Mouse (Mus musculus) limb, embryonic 14.5 days (tissue): Measurements from ENCODE around the gene Tdrd9. TPM values are rescaled to one million over a fixed set of nuclear protein-coding genes. Genes with fewer than 3 reads are reported as not detected.

Experiments
- ATAC-seq: fragments of 200-750 bp; cut with Nextera tagmentation; 2 replicates; pipeline ENCODE4 v1.8.0; 2017; ENCODE audit warnings: low read depth, moderate number of reproducible peaks, moderate TSS enrichment; ENCODE audit not compliant: low FRiP score
- DNase-seq: peaks from one replicate; pipeline ENCODE4 v3.0.0-alpha.2; 2015; ENCODE audit warnings: low spot score
- H3K27ac ChIP-seq: fragments of 300-500 bp; sonication (generic); replicated peaks from 2 replicates; pipeline ENCODE4 v1.5.1; 2014; ENCODE audit warnings: low read depth, mild to moderate bottlenecking, low read length, moderate library complexity, mixed read lengths
- H3K27me3 ChIP-seq: fragments of 300-500 bp; sonication (generic); 2 replicates; pipeline ENCODE4 v1.6.1; 2014; ENCODE audit warnings: low read length, mixed read lengths; ENCODE audit not compliant: control insufficient read depth, insufficient read depth
- H3K36me3 ChIP-seq: fragments of 300-500 bp; sonication (generic); 2 replicates; pipeline ENCODE4 v1.6.1; 2014; ENCODE audit warnings: mild to moderate bottlenecking, low read length, moderate library complexity, mixed read lengths; ENCODE audit not compliant: control insufficient read depth, insufficient read depth
- H3K4me1 ChIP-seq: fragments of 300-500 bp; sonication (generic); 2 replicates; pipeline ENCODE4 v1.6.1; 2014; ENCODE audit warnings: antibody characterized with exemption, low read length, mixed read lengths; ENCODE audit not compliant: control insufficient read depth, insufficient read depth
- H3K4me2 ChIP-seq: fragments of 300-500 bp; sonication (generic); replicated peaks from 2 replicates; pipeline ENCODE4 v1.6.1; 2014; ENCODE audit warnings: low read depth, mild to moderate bottlenecking, low read length, moderate library complexity; ENCODE audit not compliant: severe bottlenecking
- H3K4me3 ChIP-seq: fragments of 300-500 bp; sonication (generic); replicated peaks from 2 replicates; pipeline ENCODE4 v1.5.1; 2014; ENCODE audit warnings: low read length
- H3K9ac ChIP-seq: fragments of 300-500 bp; sonication (generic); 2 replicates; pipeline ENCODE4 v1.6.1; 2014; ENCODE audit warnings: mild to moderate bottlenecking, low read depth, low read length, moderate library complexity; ENCODE audit not compliant: severe bottlenecking
- H3K9me3 ChIP-seq: fragments of 300-500 bp; sonication (generic); 2 replicates; pipeline ENCODE4 v1.6.1; 2016; ENCODE audit warnings: low read length; ENCODE audit not compliant: control insufficient read depth
- POLR2A ChIP-seq: fragments of 200-500 bp; IDR thresholded peaks from 2 replicates; pipeline ENCODE4 v1.8.0; 2012; ENCODE audit warnings: inconsistent platforms, mild to moderate bottlenecking, moderate library complexity, borderline replicate concordance; ENCODE audit not compliant: insufficient read depth, insufficient read length; ENCODE audit errors: extremely low read depth
- WGBS: fragments of 180-500 bp; shearing (Covaris S2); extraction: QIAGEN DNeasy Blood & Tissue Kit; methylation state at CpG from one replicate; pipeline ENCODE4 v1.1.7; 2014; 5-methylcytosine and 5-hydroxymethylcytosine counted together
- polyA plus RNA-seq, 2 experiments: library from polyadenylated mRNA; depleted of rRNA in 1 of 2; stranded (reverse) in 1 of 2; unstranded in 1 of 2; fragments of >200 nt; fragmentation: Nextera tagmentation in 1 of 2; extraction: Ambion mirVana in 1 of 2; gene quantifications; 2 replicates each; pipeline versions ENCODE4 v1.2.1 to v1.2.3; 2012 to 2014

Tdrd9 gene
- polyA plus RNA-seq, 2 experiments, result 0.23 to 0.78 TPM

DNA sequence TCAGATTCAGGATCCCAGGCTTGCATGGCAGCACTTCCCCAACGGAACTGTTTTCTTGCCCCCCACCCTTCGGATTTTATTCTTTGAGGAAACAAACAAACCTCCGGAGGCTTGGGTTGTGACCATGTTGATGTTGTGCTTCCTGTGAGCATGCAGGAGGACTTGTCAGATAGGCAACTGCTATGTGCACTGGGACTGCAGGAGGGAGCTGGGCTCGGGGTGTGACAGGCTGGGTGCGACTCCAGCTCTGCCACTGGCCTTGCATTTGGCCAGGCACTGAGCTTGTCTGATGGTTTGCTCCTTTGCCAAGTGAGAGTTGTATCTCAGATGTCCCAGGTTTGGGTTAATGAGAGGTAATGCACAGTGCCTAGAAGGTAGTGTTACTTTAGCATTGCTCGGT, 6.9 kb downstream of the Tdrd9 start:
- H3K9ac ChIP-seq, result no peak overlapping the region
- no peaks in the 10 kb centered on the region for H3K27me3 ChIP-seq
- H3K4me2 ChIP-seq, result no peak overlapping the region
- no peak overlapping the region for H3K27ac ChIP-seq
- no peak overlapping the region for H3K4me3 ChIP-seq
- DNase-seq, result no peak
- no peaks in the 10 kb centered on the region for H3K36me3 ChIP-seq
- no peak for TF ChIP-seq POLR2A
- peaks cover 12% of the 10 kb centered on the region for H3K4me1 ChIP-seq
- no peak for ATAC-seq
- no peaks in the 10 kb centered on the region for H3K9me3 ChIP-seq
- 79% methylated on average over 6 of the region's 6 CpGs for WGBS

DNA sequence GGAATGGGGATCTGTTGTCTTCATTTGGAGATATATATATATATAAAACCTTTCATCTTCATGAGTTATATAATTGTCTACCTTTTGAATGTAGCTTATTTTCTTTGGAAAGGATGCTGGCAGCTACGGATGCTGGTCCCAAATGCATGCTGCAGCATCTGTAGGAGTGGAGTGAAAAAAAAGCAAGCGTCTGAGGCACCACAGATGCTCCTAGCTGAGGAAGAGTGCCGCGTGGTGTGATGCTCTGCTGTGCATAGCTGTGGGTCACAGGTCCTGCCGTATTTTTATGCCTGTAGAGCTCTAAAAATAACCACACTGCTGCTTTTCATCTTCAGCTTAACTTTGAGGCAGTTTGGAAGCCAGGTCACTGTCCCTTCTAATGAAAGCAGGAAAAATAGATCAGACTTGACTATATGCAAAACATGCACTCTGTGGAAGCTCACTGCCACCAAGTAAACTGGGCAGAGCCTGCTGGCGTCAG, 9.6 kb downstream of the Tdrd9 start, which contains the start of gene Rd3l:
Gene Rd3l, minus strand, starts transcription at position 431 of the 481 bp plus-strand sequence.
- DNase-seq, result no peak
- 69% methylated on average over 6 of the region's 6 CpGs for WGBS
- H3K4me2 ChIP-seq, result no peak within 1 kb of the TSS
- peaks cover 12% of the 10 kb centered on the region for H3K4me1 ChIP-seq
- no peak within 1 kb of the TSS for H3K27ac ChIP-seq
- H3K9me3 ChIP-seq, result no peaks in the 10 kb centered on the region
- H3K4me3 ChIP-seq, result no peak within 1 kb of the TSS
- no peak within 1 kb of the TSS for H3K9ac ChIP-seq
- H3K27me3 ChIP-seq, result no peaks in the 10 kb centered on the region
- TF ChIP-seq POLR2A, result no peak
- H3K36me3 ChIP-seq, result no peaks in the 10 kb centered on the region
- ATAC-seq, result no peak

DNA sequence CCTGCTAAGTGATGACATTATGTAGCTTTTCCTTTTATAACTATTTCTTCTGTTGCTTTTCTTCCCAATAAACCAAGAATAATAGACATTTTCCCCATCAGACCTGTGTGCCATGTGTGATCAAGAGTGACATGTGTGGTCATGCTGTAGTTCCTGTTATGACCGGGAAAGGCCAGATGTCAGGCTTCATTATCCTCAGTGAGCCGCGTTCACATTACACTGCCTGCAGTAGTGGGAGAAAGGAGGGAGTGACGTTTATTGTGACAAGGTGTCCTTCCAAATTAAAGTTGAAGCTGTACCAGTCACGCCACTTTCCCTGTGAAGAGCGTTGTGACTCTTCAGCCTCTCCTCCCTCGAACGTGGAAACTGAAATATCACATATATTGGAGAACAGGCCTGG, 10.5 kb downstream of the Tdrd9 start:
- TF ChIP-seq POLR2A, result no peak
- 61% methylated on average over 8 of the region's 8 CpGs for WGBS
- Histone ChIP-seq H3K4me3 (no peak overlapping the region), H3K27ac (no peak overlapping the region), H3K4me1 (peaks cover 10% of the 10 kb centered on the region), H3K9me3 (no peaks in the 10 kb centered on the region), H3K4me2 (no peak overlapping the region), H3K9ac (no peak overlapping the region), H3K36me3 (no peaks in the 10 kb centered on the region), H3K27me3 (no peaks in the 10 kb centered on the region)
- DNase-seq, result no peak
- ATAC-seq, result no peak

DNA sequence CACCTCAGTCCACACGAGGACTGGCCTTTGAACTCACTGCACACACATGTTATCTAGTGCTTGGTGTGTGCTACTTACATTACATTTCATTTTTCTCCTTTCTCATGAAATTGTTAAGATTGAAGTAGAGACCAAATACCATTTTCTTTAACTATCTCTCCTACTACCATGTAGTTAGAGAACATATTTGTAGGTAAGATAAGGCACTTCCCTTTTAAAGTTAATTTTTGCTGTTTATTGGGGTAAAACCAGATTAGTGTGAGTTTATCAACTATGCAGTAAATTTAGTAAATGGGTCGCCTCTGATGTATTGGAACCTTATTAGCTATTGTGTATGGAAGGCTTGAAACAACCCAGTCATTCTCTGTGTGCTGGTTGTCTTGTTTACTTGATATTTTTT, 11.8 kb downstream of the Tdrd9 start:
- WGBS, result 53% methylated on average over 2 of the region's 2 CpGs
- Histone ChIP-seq H3K4me2 (no peak overlapping the region), H3K4me1 (no peaks in the 10 kb centered on the region), H3K36me3 (no peaks in the 10 kb centered on the region), H3K9me3 (no peaks in the 10 kb centered on the region), H3K4me3 (no peak overlapping the region), H3K27me3 (no peaks in the 10 kb centered on the region), H3K9ac (no peak overlapping the region), H3K27ac (no peak overlapping the region)
- ATAC-seq (no peak), DNase-seq (no peak)
- TF ChIP-seq POLR2A, result no peak

DNA sequence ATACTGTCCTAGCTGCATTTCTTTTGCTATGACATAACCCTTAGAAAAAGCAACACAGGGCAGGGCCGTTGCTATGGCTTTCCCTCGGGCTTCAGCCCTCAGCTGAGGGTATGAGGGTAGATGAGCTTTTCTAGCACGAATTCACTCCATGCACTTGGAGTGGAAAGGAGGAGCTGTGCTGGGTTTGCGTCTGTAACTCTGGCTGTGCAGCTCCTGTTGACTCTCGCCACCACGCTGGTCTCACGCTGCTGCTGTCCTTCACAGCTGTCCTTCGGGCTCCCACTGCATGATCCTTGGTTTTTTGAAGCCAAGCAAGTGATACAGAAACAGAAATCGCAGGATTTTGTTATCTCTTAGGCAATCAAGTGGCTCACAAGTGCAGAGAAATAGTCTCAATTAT, 15.4 kb downstream of the Tdrd9 start:
- TF ChIP-seq POLR2A, result no peak
- Histone ChIP-seq H3K36me3 (no peaks in the 10 kb centered on the region), H3K27me3 (no peaks in the 10 kb centered on the region), H3K4me3 (no peak overlapping the region), H3K27ac (no peak overlapping the region), H3K4me2 (no peak overlapping the region), H3K9me3 (no peaks in the 10 kb centered on the region), H3K4me1 (no peaks in the 10 kb centered on the region), H3K9ac (no peak overlapping the region)
- DNase-seq (no peak), ATAC-seq (no peak)
- WGBS, result 44% methylated on average over 9 of the region's 9 CpGs

DNA sequence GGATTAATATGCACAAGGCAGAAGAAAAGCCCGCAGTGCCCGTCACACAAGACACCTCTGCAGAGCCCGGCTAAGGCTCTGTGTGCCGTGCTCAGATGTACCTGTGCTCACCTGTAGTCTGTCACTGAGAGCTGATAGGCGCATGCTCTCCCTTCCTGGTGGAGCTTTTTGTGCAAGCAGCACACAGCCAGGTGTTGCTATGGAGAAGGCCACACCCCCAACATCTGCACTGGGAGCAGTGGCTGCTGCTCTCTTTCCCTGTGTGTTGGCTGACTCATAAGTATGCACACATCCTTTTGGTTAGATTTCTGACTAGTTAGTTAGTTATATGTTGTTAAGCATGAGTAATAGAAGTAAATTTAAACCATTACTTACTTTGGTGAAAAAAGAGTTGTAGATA, 21.3 kb downstream of the Tdrd9 start:
- 78% methylated on average over 5 of the region's 5 CpGs for WGBS
- ATAC-seq, result no peak
- no peak for TF ChIP-seq POLR2A
- H3K4me3 ChIP-seq, result no peak overlapping the region
- no peak for DNase-seq
- H3K4me2 ChIP-seq, result no peak overlapping the region
- no peak overlapping the region for H3K9ac ChIP-seq
- no peaks in the 10 kb centered on the region for H3K27me3 ChIP-seq
- no peaks in the 10 kb centered on the region for H3K36me3 ChIP-seq
- H3K27ac ChIP-seq, result no peak overlapping the region
- no peaks in the 10 kb centered on the region for H3K9me3 ChIP-seq
- H3K4me1 ChIP-seq, result no peaks in the 10 kb centered on the region
